Mouse (Mus musculus): ENCODE data around the gene Cacna1s. TPM values are rescaled to one million over a fixed set of nuclear protein-coding genes. Genes with fewer than 3 reads are reported as not detected.

Gene Cacna1s
- polyA plus RNA-seq, 1 experiment from 2014 or later, result 0.45 TPM

- Histone ChIP-seq H3K4me2 (ENCODE audit: low read length) (no peak overlapping the region), H3K27me3 (ENCODE audit: control insufficient read depth, insufficient read depth, low read length) (no peaks in the 10 kb centered on the region), H3K9ac (ENCODE audit: low read length) (no peak overlapping the region), H3K4me1 (ENCODE audit: control insufficient read depth in 2 of 2, insufficient read depth in 2 of 2, low read length in 2 of 2) (no peaks in the 10 kb centered on the region), H3K36me3 (ENCODE audit: control insufficient read depth, insufficient read depth, low read length) (peaks cover 16% of the 10 kb centered on the region; the same call in 1 of the 2 replicates), H3K4me3 (ENCODE audit: control insufficient read depth in 1 of 2, insufficient read depth in 1 of 2, low read depth in 1 of 2, low read length in 2 of 2) (no peak overlapping the region), H3K27ac (replicated peaks in 1 of 2; ENCODE audit: control insufficient read depth in 1 of 2, insufficient read depth in 1 of 2, low read depth in 2 of 2, low read length in 2 of 2) (no peak overlapping the region), H3K9me3 (ENCODE audit: control insufficient read depth, low read length) (no peaks in the 10 kb centered on the region)
- no peak for ATAC-seq (ENCODE audit: insufficient number of reproducible peaks, insufficient read depth, low FRiP score, low read depth)
- 60% methylated on average over 8 of the region's 8 CpGs for WGBS
Measured at GRCm38 (mm10) chr1:136167657-136168056, 115.1 kb downstream of the Cacna1s start.

Other genes with a start within 250 kb of the Cacna1s start
- gene Lad1, start 234.2 kb upstream of the Cacna1s start, polyA plus RNA-seq (2014; fragmentation: Nextera tagmentation; extraction: Ambion mirVana), result 3.1 and 4.8 TPM in 2 replicates
- 7,347 and 7,875 TPM in 2 replicates for gene Tnnt2, start 216.4 kb upstream of the Cacna1s start, polyA plus RNA-seq (2014; fragmentation: Nextera tagmentation; extraction: Ambion mirVana)
- gene Pkp1, start 133.5 kb upstream of the Cacna1s start, polyA plus RNA-seq (2014; fragmentation: Nextera tagmentation; extraction: Ambion mirVana), result 0.04 and 0.08 TPM in 2 replicates
- 0.08 TPM in 1 of 2 replicates, not detected in the other for gene Igfn1, start 46.4 kb upstream of the Cacna1s start, polyA plus RNA-seq (2014; fragmentation: Nextera tagmentation; extraction: Ambion mirVana)
- 38.9 and 82.2 TPM in 2 replicates for gene Tmem9, start 44.6 kb upstream of the Cacna1s start, polyA plus RNA-seq (2014; fragmentation: Nextera tagmentation; extraction: Ambion mirVana)
- not detected in 2 replicates for gene Ascl5, start 1.9 kb upstream of the Cacna1s start, polyA plus RNA-seq (2014; fragmentation: Nextera tagmentation; extraction: Ambion mirVana)
- 1.0 and 1.1 TPM in 2 replicates for gene Kif21b, start 78.6 kb downstream of the Cacna1s start, polyA plus RNA-seq (2014; fragmentation: Nextera tagmentation; extraction: Ambion mirVana)
- not detected in 2 replicates for gene Mroh3, start 160.1 kb downstream of the Cacna1s start, polyA plus RNA-seq (2014; fragmentation: Nextera tagmentation; extraction: Ambion mirVana)
- 0.08 and 0.30 TPM in 2 replicates for gene Inava, start 181.5 kb downstream of the Cacna1s start, polyA plus RNA-seq (2014; fragmentation: Nextera tagmentation; extraction: Ambion mirVana)
- gene Gpr25, start 208.1 kb downstream of the Cacna1s start, polyA plus RNA-seq (2014; fragmentation: Nextera tagmentation; extraction: Ambion mirVana), result not detected in 2 replicates

Measured in heart, embryonic 14.5 days (tissue).